Mouse (Mus musculus) ES-Bruce4 (cell line): Measurements from ENCODE around the gene Rassf3.

Source experiments
- CTCF ChIP-seq: IDR thresholded peaks from one replicate; pipeline ENCODE4 v1.8.1; 2011; ENCODE audit warnings: low read depth, low read length
- POLR2A ChIP-seq: IDR thresholded peaks from one replicate; pipeline ENCODE4 v1.8.1; 2011; ENCODE audit warnings: low read length; ENCODE audit not compliant: insufficient read depth

- TF ChIP-seq POLR2A (no peak), CTCF (no peak)
Observed at GRCm38 (mm10) chr10:121477433-121477832, 1.3 kb upstream of the Rassf3 start.
